Comparison of ENCODE assay signal across 9 mouse cellular contexts in the genomic region with DNA sequence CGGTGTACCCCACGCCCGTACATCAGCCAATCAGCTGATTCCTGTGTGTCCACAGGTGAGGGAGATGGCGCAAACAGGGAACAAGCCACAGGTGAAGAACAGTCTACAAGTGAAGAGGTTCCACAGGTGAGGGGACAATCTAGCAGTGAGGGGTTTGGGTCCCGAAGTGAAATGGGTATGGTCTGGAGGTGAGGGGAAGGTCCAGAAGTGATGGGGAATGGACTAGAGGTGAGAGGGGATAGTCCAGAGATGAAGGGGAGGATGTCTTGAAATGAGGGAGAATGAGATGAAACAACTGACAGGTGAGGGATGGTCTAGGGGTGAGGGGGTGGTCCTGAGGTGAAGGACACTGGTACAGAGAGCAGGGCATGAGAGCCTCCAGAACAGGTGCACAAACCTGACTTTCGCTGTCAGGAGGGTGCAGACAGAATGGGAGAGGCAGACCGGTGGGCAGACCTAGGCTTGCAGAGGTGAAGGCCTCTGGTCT. TPM values are rescaled to one million over a fixed set of nuclear protein-coding genes. Genes with fewer than 3 reads are reported as not detected.
DNase-seq lines count a peak whose midpoint lies in the region; ATAC-seq and TF ChIP-seq lines count a peak whose summit lies in the region.
"Had no signal": no experiment of that assay in that cellular context is flagged by ENCODE, and none has a peak within 500 bp of the region (broad histone marks: within the 10 kb centered on the region; RNA-seq: fewer than 3 reads in every experiment).

No protein-coding gene starts in this region.

- dilution Hi-C loops in CH12.LX (cut with MboI; ENCODE audit: extremely low pct_ligation_motif_present, extremely low pct_unique_long_range_greater_than_20kb, low sequenced_read_pairs) = no loop called here

- H3K36me3 ChIP-seq in heart, embryonic 12.5 days = peaks cover 6% of the 10 kb centered on the region
- H3K36me3 ChIP-seq in CH12.LX (replicated peaks in 1 of 2; ENCODE audit: control insufficient read depth in 1 of 2, insufficient read depth in 1 of 2, low read length in 1 of 2) = peaks cover 0 to 17% of the 10 kb centered on the region in 2 experiments
- no peaks in the 10 kb centered on the region; the same call in 1 of the 2 replicates for H3K36me3 ChIP-seq in forebrain, embryonic 14.5 days (ENCODE audit: control insufficient read depth, insufficient read depth, low read length)
- H3K36me3 ChIP-seq in liver, embryonic 16.5 days (ENCODE audit: control insufficient read depth, insufficient read depth) = no peaks in the 10 kb centered on the region
- H3K36me3 ChIP-seq: G1E had no signal

- no peak for TF ChIP-seq CTCF in CH12.LX (conservative IDR thresholded peaks at IDR 0.05 in 1 of 2, IDR thresholded peaks at IDR 0.05 in 1 of 2; ENCODE audit: low read depth in 2 of 2, low read length in 2 of 2)

- 0 out of 2 replicates have a peak, but pooled peaks cover 3% of the 10 kb centered on the region for H3K27me3 ChIP-seq in heart, embryonic 12.5 days (replicated peaks)
- peaks cover 24% of the 10 kb centered on the region for H3K27me3 ChIP-seq in CH12.LX (replicated peaks)
- no peaks in the 10 kb centered on the region for H3K27me3 ChIP-seq in forebrain, embryonic 14.5 days (replicated peaks; ENCODE audit: control insufficient read depth, insufficient read depth, low read length)
- no peaks in the 10 kb centered on the region for H3K27me3 ChIP-seq in liver, embryonic 16.5 days (ENCODE audit: control insufficient read depth, insufficient read depth, low read depth, low read length)

- 19% methylated on average over 7 of the region's 7 CpGs for WGBS in heart, embryonic 12.5 days
- 25% methylated on average over 7 of the region's 7 CpGs for WGBS in forebrain, embryonic 14.5 days
- WGBS in liver, embryonic 16.5 days (ENCODE audit: insufficient replicate concordance) = 25% methylated on average over 7 of the region's 7 CpGs

- TF ChIP-seq RAD21 in CH12.LX (IDR thresholded peaks at IDR 0.05; ENCODE audit: low read depth, low read length) = no peak

- no peak for TF ChIP-seq EP300 in CH12.LX (IDR thresholded peaks at IDR 0.05; ENCODE audit: low read length)

- peaks cover 6% of the 10 kb centered on the region for H3K79me2 ChIP-seq in CH12.LX (replicated peaks; ENCODE audit: control insufficient read depth, extremely low read depth, insufficient read depth, poor library complexity, severe bottlenecking)

- no peak; the same call in 1 of the 2 replicates for ATAC-seq in heart, embryonic 12.5 days (ENCODE audit: insufficient number of reproducible peaks, low FRiP score)
- ATAC-seq in forebrain, embryonic 14.5 days = no peak
- no peak for ATAC-seq in liver, embryonic 16.5 days (ENCODE audit: low read depth)

- no peaks in the 10 kb centered on the region; the same call in 1 of the 2 replicates for H3K9me3 ChIP-seq in heart, embryonic 12.5 days (replicated peaks)
- H3K9me3 ChIP-seq in CH12.LX (replicated peaks; ENCODE audit: low read length) = peaks cover 7% of the 10 kb centered on the region
- no peaks in the 10 kb centered on the region for H3K9me3 ChIP-seq in forebrain, embryonic 14.5 days (replicated peaks; ENCODE audit: control insufficient read depth, low read length)
- no peaks in the 10 kb centered on the region for H3K9me3 ChIP-seq in liver, embryonic 16.5 days (replicated peaks; ENCODE audit: control insufficient read depth, low read length)

- no peak for DNase-seq in heart, postnatal 10 days
- DNase-seq in CH12.LX (ENCODE audit: extremely low read depth) = no peak
- DNase-seq in forebrain, embryonic 14.5 days (ENCODE audit: low spot score) = no peak
- DNase-seq in Muller cell, postnatal 12 days (ENCODE audit: inconsistent ontology term) = no peak
- no peak for DNase-seq in frontal cortex, postnatal 36 days (ENCODE audit: low spot score in 2 of 2)
- no peak for DNase-seq in spleen, adult 18-20 months

- in situ Hi-C loops in CH12.LX (cut with MboI; ENCODE audit: low pct_ligation_motif_present, low pct_unique_long_range_greater_than_20kb, low sequenced_read_pairs) = no loop called here

- H3K9ac ChIP-seq in heart, embryonic 12.5 days = peak overlapping the region; percentile 96
- peak overlapping the region; percentile 67 for H3K9ac ChIP-seq in CH12.LX (ENCODE audit: insufficient read depth, low read depth)
- peak overlapping the region; percentile 92 for H3K9ac ChIP-seq in forebrain, embryonic 14.5 days (ENCODE audit: low read length)
- H3K9ac ChIP-seq in liver, embryonic 16.5 days (ENCODE audit: low read depth, low read length) = no peak overlapping the region; the same call in 1 of the 2 replicates

- peak overlapping the region; percentile 90 for H3K4me2 ChIP-seq in heart, embryonic 12.5 days
- peak overlapping the region; percentile 48 for H3K4me2 ChIP-seq in CH12.LX (ENCODE audit: insufficient read depth, low read depth, poor library complexity, severe bottlenecking)
- peak overlapping the region; percentile 82 for H3K4me2 ChIP-seq in forebrain, embryonic 14.5 days (ENCODE audit: low read length)
- H3K4me2 ChIP-seq in liver, embryonic 16.5 days (ENCODE audit: low read depth, low read length) = peak overlapping the region; percentile 74

- H3K4me3 ChIP-seq in heart, embryonic 12.5 days = peak overlapping the region; percentile 95
- H3K4me3 ChIP-seq in CH12.LX (replicated peaks in 1 of 3; ENCODE audit: low read depth in 2 of 3, low read length in 2 of 3, poor library complexity in 1 of 3) = peak overlapping the region; percentile 47 to 93 (median 91)
- H3K4me3 ChIP-seq in forebrain, embryonic 14.5 days (ENCODE audit: low read depth, low read length) = peak overlapping the region; percentile 95
- peak overlapping the region; percentile 71 for H3K4me3 ChIP-seq in liver, embryonic 16.5 days (ENCODE audit: low read depth, low read length)

- intact Hi-C loops in heart, postnatal 10 days (cut with DNase I) = no loop called here

- no peak overlapping the region for H3K27ac ChIP-seq in heart, embryonic 12.5 days (ENCODE audit: poor library complexity, severe bottlenecking)
- no peak overlapping the region for H3K27ac ChIP-seq in CH12.LX (ENCODE audit: insufficient read depth, low read depth)
- peak overlapping the region; percentile 33; the same call in 1 of the 2 replicates for H3K27ac ChIP-seq in forebrain, embryonic 14.5 days (ENCODE audit: low read depth, low read length)
- no peak overlapping the region for H3K27ac ChIP-seq in liver, embryonic 16.5 days (ENCODE audit: low read length)

- TF ChIP-seq POLR2A in CH12.LX (IDR thresholded peaks at IDR 0.05; ENCODE audit: low read depth, low read length) = no peak

- H3K4me1 ChIP-seq in heart, embryonic 12.5 days (replicated peaks) = peaks cover 19% of the 10 kb centered on the region
- peaks cover 11 to 28% of the 10 kb centered on the region in 2 experiments for H3K4me1 ChIP-seq in CH12.LX (ENCODE audit: control insufficient read depth in 1 of 2, insufficient read depth in 2 of 2)
- H3K4me1 ChIP-seq in forebrain, embryonic 14.5 days (ENCODE audit: control insufficient read depth, insufficient read depth, low read length) = peaks cover 7% of the 10 kb centered on the region
- H3K4me1 ChIP-seq in liver, embryonic 16.5 days (ENCODE audit: control insufficient read depth, low read depth, low read length) = peaks cover 7% of the 10 kb centered on the region

TF ChIP-seq in CH12.LX, 34 proteins besides CTCF, POLR2A, EP300 and RAD21:
- peak; percentile 28; the same call in 1 of the 2 replicates for TF ChIP-seq MEF2A (IDR thresholded peaks at IDR 0.05; ENCODE audit: borderline replicate concordance, low read depth, low read length)
- no peak; the same call in 1 of the 2 replicates for TF ChIP-seq TCF12 (IDR thresholded peaks at IDR 0.05; ENCODE audit: low read depth, low read length)

RNA-seq across cellular contexts. Expression of a gene that starts 0.3 kb away (rescaled TPM):
- polyA plus RNA-seq in heart, embryonic 12.5 days (2016; fragmentation: Nextera tagmentation; extraction: Ambion mirVana) = 38.2 and 38.7 TPM in 2 replicates
- 10 to 100 TPM; 12.4 to 15.6 TPM for total RNA-seq in heart, postnatal 10 days (2021)
- 26.7 and 27.8 TPM in 2 replicates for total RNA-seq in CH12.LX (2012; rRNA removed)
- total RNA-seq in CH12.LX (2014; rRNA removed) = 20.7 and 22.4 TPM in 2 replicates
- polyA plus RNA-seq in CH12.LX (2012; ENCODE audit: insufficient read length, low read depth) = 25.5 and 30.2 TPM in 2 replicates
- 35.3 and 43.7 TPM in 2 replicates for polyA plus RNA-seq in forebrain, embryonic 14.5 days (2014; fragmentation: Nextera tagmentation; extraction: Ambion mirVana)
- 10.6 and 11.6 TPM in 2 replicates for polyA plus RNA-seq in liver, embryonic 16.5 days (2015; fragmentation: Nextera tagmentation; extraction: Ambion mirVana)
- total RNA-seq: G1E had no signal

RNA-seq across cellular contexts. Expression of a gene that starts 21.7 kb away (rescaled TPM):
- 12.0 and 12.3 TPM in 2 replicates for polyA plus RNA-seq in heart, embryonic 12.5 days (2016; fragmentation: Nextera tagmentation; extraction: Ambion mirVana)
- 1 to 10 TPM; 3.4 to 6.0 TPM for total RNA-seq in heart, postnatal 10 days (2021)
- total RNA-seq in CH12.LX (2012; rRNA removed) = 11.8 and 19.3 TPM in 2 replicates
- 10.6 and 11.5 TPM in 2 replicates for total RNA-seq in CH12.LX (2014; rRNA removed)
- polyA plus RNA-seq in CH12.LX (2012; ENCODE audit: insufficient read length, low read depth) = 13.9 and 14.5 TPM in 2 replicates
- polyA plus RNA-seq in forebrain, embryonic 14.5 days (2014; fragmentation: Nextera tagmentation; extraction: Ambion mirVana) = 9.4 and 12.5 TPM in 2 replicates
- polyA plus RNA-seq in liver, embryonic 16.5 days (2015; fragmentation: Nextera tagmentation; extraction: Ambion mirVana) = 24.2 and 26.0 TPM in 2 replicates
- total RNA-seq: G1E had no signal

RNA-seq across cellular contexts. Expression of a gene that starts 31.9 kb away (rescaled TPM):
- not detected in 2 replicates for polyA plus RNA-seq in heart, embryonic 12.5 days (2016; fragmentation: Nextera tagmentation; extraction: Ambion mirVana)
- total RNA-seq in heart, postnatal 10 days (2021) = not detected
- total RNA-seq in CH12.LX (2012; rRNA removed) (not detected in 2 replicates), CH12.LX (2014; rRNA removed) (not detected in 2 replicates)
- not detected in 2 replicates for polyA plus RNA-seq in CH12.LX (2012; ENCODE audit: insufficient read length, low read depth)
- not detected in 2 replicates for polyA plus RNA-seq in forebrain, embryonic 14.5 days (2014; fragmentation: Nextera tagmentation; extraction: Ambion mirVana)
- not detected in 2 replicates for polyA plus RNA-seq in liver, embryonic 16.5 days (2015; fragmentation: Nextera tagmentation; extraction: Ambion mirVana)
- total RNA-seq: G1E had no signal
- polyA plus RNA-seq: G1E had no signal

RNA-seq across cellular contexts. Expression of a gene that starts 58.5 kb away (rescaled TPM):
- not detected in 2 replicates for polyA plus RNA-seq in heart, embryonic 12.5 days (2016; fragmentation: Nextera tagmentation; extraction: Ambion mirVana)
- not detected for total RNA-seq in heart, postnatal 10 days (2021)
- 0.04 TPM in 1 of 2 replicates, not detected in the other for total RNA-seq in CH12.LX (2012; rRNA removed)
- not detected in 2 replicates for total RNA-seq in CH12.LX (2014; rRNA removed)
- polyA plus RNA-seq in CH12.LX (2012; ENCODE audit: insufficient read length, low read depth) = not detected in 2 replicates
- polyA plus RNA-seq in forebrain, embryonic 14.5 days (2014; fragmentation: Nextera tagmentation; extraction: Ambion mirVana) = 0.46 and 0.52 TPM in 2 replicates
- polyA plus RNA-seq in liver, embryonic 16.5 days (2015; fragmentation: Nextera tagmentation; extraction: Ambion mirVana) = not detected in 2 replicates
- total RNA-seq: G1E had no signal
- polyA plus RNA-seq: G1E had no signal
